Mouse (Mus musculus): Measurements from ENCODE around the gene Oprm1.
A peak's percentile ranks its signal among the peaks of the same experiment; 100 is the strongest.

Gene Oprm1

GRCm38 (mm10) chr10:7052315-7053017 lies 294.2 kb downstream of the Oprm1 start, which contains the start of gene Ipcef1:
Gene Ipcef1 (minus strand): TSS chr10:7052478.
- no peak for DNase-seq

- DNase-seq, result no peak
These were observed 296.4 kb downstream of the Oprm1 start for GRCm38 (mm10) chr10:7054560-7055205.

- DNase-seq, result no peak
These were observed 299.2 kb downstream of the Oprm1 start for GRCm38 (mm10) chr10:7057546-7057945.

- no peak for DNase-seq
These were observed 302.0 kb downstream of the Oprm1 start for GRCm38 (mm10) chr10:7060326-7060725.

- DNase-seq, result no peak
These were observed 304.7 kb downstream of the Oprm1 start for GRCm38 (mm10) chr10:7062993-7063392.

- DNase-seq, result peak; percentile 24
These were observed 305.6 kb downstream of the Oprm1 start for GRCm38 (mm10) chr10:7063752-7064457.

- DNase-seq, result no peak
These were observed 310.3 kb downstream of the Oprm1 start for GRCm38 (mm10) chr10:7068608-7069007.

GRCm38 (mm10) chr10:7069090-7069489 lies 310.8 kb downstream of the Oprm1 start:
- DNase-seq, result no peak

- no peak for DNase-seq
These were observed 312.0 kb downstream of the Oprm1 start for GRCm38 (mm10) chr10:7070100-7070835.

GRCm38 (mm10) chr10:7070924-7071323 lies 312.6 kb downstream of the Oprm1 start:
- no peak for DNase-seq

GRCm38 (mm10) chr10:7074231-7074630 lies 315.9 kb downstream of the Oprm1 start:
- no peak for DNase-seq

- DNase-seq, result no peak
These were observed 317.4 kb downstream of the Oprm1 start for GRCm38 (mm10) chr10:7075661-7076060.

- peak; percentile 91 for DNase-seq
These were observed 317.9 kb downstream of the Oprm1 start for GRCm38 (mm10) chr10:7076201-7076600.

- no peak for DNase-seq
These were observed 318.4 kb downstream of the Oprm1 start for GRCm38 (mm10) chr10:7076662-7077211.

- no peak for DNase-seq
These were observed 319.1 kb downstream of the Oprm1 start for GRCm38 (mm10) chr10:7077389-7077808.

GRCm38 (mm10) chr10:7077971-7078370 lies 319.7 kb downstream of the Oprm1 start:
- DNase-seq, result no peak

Data from right cerebral cortex, adult 18-20 months (tissue).